Mouse (Mus musculus): ENCODE results near the gene Zfp609.
A peak's percentile ranks its signal among the peaks of the same experiment; 100 is the strongest.
"Not testable (repeated sequence)": the region's sequence is repeated elsewhere in the genome, so short reads cannot be mapped to it uniquely, and the experiment has no call there.

Gene Zfp609

DNA sequence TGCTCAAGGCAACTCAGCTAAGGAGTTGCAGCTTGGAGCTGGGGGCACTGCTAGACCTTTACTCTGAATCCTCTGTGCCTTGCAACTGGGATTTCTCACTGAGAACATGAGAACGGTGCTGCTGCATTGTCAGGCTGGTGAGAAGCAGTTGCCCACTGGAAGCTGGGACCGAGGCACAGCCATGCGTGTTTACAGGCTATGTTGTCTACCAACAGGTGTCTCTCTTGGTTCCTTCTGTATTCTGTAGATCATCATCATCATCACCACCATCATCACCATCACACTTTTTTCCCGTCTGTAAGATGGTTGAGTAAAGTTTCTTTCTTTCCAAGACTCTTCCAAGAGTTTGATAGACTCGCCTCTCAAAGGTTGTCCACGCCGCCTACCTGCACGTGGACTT lies 159.7 kb downstream of the Zfp609 start, which contains the start of gene Oaz2:
TSS of gene Oaz2 (plus strand) at position 301 of the 400 bp plus-strand sequence.
- no peak for DNase-seq

DNA sequence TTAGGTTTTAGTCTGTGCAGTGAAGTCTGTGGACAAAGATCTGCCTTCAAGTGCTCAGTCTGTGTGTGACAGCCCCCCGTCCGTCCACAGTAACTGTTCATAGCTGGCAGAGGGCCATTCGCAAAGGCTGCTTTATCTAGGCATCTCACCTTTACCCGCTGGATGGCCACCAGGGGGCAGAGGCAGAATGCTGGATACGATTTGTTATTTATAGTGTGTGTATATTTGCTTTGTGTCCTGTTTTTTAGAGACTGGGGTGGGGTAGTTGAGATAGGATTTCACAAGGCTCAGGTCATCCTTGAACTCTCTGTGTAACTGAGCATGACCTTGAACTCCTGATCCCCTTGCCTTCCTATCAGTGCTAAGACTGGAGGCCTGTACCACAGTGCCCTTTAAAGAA lies 161.3 kb downstream of the Zfp609 start:
- peak; percentile 80 for DNase-seq

DNA sequence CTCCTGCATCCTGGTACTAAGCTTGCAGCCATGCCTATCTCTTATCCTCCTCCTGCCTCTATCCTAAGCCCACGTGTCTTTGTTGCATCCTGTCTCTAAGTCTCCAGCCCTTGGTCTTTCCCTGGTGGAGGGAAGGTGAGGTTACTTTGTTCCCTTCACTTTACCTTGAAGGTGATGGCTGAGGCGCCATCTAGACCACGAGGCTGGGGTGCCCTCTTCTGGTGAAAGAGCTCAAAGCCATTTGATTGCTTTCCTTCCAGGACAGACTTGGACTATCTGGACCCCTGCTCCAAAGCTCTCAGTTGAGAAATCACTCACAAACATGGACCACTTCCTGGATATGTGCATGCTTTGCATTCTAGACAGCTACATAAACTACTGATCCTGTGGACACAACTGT lies 163.2 kb downstream of the Zfp609 start:
- peak; percentile 77 for DNase-seq

DNA sequence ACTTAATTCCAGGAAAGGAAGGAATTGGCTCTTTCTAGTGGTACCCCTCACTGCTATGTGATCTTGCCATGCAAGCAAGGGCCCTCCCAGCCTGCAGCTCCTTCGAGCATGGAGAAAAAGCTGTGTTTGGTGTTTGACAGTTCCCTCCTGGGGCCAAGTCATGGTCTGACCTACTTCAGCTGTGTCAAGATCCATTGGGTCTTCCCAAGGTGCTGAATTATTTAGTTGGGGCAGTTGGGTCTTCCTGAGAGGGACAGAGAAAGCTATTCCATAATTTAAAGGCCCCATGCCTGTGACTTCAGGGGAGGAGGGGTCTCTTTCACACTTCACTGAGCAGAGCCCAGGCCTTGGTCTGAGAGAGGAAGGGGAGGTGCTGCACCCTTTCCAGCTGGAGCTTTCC lies 165.9 kb downstream of the Zfp609 start:
- no peak for DNase-seq

DNA sequence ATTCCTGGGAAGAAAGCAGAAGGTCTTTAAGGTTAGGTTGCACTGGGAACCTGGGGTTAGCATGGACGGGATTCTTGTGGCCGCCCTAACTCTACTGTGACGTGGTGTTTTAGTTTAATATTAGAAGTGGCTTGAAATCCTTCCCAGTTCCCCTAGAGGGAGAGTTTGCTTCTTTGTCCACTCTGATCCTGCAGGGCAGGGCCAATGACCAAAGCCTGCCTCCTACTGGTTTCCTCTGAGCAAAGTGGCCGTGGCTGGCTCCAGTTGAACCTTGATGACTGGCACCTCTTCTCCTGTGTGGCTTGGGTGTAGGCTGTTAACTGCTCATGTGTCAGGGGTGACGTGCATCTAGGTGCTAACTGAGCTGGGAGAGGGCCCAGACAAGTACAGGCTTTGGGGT lies 166.3 kb downstream of the Zfp609 start:
- peak; percentile 44 for DNase-seq

DNA sequence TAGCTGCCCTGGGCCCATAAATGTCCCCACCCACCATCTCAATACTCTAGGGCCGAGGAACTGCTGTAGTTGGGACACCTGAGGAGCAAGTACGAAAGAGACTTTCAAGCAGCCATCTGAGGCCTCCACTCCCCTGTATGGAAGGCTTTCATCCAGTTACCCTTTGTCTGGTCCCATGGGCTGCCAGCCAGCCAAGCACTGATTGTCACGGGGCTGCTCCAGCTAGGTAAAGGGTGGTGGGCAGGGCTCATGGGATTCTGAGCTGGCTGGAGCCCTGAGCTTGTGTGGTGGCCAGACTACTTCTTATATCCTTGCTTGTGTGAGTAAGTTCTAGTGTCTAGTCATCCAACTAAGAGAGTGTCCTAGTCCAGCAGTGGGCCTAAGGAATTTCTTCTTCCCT lies 170.1 kb downstream of the Zfp609 start:
- no peak for DNase-seq

DNA sequence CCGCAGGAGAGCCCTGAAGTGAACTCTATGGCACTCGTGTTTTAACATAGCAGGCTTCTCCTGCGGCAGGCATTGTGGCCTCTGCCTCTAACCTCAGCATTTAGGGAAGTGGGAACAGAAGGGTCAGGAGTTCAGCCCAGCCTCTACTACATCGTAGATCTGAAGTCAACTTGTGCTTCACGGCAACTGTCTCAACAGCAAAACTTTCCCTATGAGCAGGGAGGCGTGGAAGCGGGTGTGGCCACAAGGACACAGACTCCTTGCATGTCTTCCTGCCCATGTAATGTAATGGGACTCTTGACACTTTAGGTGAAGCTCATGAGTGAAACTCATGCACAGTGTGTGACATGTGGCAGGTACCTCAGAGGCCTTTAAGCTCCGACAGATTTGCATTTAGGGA lies 171.8 kb downstream of the Zfp609 start:
- DNase-seq, result no peak

DNA sequence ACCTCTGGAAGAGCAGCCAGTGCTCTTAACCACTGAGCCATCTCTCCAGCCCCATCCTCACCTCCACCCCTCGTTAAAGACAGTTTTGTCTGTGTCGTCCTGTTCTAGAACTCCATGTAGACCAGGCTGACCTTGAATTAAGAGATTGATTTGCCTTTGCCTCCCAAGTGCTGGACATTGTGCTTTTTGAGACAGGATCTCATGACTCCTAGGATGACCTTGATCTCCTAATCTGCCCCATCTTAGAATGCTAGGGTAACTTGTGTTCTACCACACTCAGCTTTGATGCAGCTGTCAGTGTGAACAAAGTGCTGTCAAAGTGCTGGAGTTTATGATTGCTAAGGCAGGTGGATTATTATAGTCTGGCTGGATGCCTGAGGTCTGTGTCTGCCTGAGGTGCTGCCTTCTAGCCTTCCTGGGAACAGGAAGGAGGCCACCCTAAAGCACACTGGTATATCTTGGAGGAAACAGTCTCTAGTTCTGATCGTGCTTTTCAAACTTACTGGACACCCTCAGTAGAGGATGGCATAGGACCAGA lies 172.6 kb downstream of the Zfp609 start:
- DNase-seq, result no peak

DNA sequence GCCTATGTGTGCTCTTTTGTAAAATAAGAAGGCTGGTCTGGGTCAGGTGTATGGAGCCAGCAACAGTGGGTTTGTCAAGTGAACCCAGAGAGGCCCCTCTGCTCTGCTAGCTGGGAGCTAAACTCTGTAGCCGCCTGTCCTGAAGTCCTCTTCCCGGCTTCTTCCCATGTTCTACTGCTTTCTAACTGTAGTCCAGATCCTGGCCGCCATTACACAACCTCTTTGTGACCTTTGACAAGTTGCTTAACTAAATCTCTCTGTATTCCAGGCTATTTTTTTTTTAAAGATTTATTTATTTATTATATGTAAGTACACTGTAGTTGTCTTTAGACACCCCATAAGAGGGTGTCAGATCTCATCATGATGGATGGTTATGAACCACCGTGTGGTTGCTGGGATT lies 173.6 kb downstream of the Zfp609 start:
- DNase-seq, result no peak

DNA sequence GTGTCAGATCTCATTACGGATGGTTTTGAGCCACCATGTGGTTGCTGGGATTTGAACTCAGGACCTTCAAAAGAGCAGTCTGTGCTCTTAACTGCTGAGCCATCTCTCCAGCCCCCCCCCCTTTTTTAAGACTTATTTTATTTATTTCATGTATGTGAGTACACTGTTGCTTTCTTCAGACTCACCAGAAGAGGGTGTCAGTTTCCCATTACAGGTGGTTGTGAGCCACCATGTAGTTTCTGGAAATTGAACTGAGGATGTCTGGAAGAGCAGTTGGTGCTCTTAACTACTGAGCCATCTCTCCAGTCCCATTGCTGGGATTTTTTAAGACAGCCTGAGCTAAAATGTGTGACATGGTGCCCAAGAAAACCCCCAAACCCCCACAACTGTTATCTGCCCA lies 175.4 kb downstream of the Zfp609 start:
- DNase-seq, result not testable (repeated sequence)

DNA sequence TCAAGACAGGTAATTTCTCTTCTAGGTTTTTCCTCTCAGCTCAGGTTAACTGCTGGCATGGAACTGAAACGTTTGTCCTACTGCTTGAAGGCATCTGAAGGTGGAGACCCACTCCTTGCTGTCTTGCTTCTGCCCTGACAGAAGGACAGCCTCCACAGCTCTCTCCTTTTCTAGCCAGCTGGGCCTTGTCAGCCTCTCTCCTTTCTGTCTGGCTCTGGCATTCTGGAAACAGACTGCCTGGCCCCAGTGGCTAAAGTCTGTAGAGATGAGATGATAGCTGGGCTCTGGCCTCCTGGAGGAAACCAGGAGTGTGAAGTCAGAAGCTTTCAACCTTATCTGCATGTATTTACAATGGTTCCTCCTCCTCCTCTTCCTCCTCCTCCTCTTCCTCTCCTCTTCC lies 177.4 kb downstream of the Zfp609 start:
- no peak for DNase-seq

DNA sequence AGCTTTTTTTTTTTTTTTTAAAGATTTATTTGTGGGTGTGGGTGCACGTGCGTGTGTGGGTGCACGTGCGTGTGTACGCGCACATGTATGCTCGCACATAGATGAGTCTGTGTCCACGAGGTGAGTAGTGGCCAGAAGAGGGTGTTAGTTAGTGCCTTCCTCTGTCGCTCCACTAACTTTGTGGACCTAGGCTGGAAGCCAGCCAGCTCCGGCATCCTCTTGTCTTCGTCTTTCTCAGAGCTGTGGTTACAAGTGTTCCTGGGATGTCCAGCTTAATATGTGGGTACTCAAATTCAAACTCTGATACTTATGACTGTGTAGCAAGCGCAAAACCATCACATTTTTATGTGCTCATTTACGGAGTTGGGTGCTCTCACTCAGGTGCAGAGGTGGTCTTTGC lies 178.6 kb downstream of the Zfp609 start:
- DNase-seq, result no peak

DNA sequence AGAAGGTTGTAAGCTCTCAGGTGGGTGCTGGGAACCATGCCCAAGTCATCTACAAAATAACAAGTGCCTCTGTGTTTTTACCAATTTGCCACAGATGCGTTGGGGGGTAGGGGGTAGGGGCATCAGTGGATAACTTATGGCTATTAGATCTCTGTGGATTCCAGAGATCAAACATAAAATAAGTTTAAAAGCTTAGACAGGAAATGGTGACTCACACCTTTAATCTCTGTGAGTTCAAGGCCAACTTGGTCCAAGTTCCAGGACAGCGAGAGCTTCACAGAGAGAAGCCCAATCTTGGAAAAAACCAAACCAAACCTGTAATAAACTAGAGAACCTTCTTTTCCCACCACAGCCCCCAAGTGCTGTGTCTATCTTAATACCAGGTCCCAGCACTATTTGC lies 180.6 kb downstream of the Zfp609 start:
- no peak for DNase-seq

DNA sequence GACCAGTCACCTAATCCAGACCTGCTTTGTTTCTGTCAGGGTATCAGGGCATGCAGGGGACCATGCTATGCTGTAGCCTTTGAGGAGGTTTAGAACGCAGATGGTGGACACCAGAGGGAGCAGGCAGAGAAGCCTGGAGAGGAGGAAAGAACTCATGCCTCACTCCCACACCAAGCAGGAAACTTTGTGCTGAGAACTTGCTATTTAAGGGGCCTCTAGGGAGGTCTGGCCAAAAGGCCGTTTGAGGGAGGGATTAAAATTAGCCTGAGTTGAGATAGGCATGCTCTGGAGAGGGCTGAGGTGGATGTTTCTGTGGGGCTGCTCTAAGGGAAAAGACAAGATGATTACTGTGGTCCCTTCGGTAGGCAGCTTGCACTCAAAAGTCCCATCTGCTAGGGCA lies 181.4 kb downstream of the Zfp609 start:
- no peak for DNase-seq

DNA sequence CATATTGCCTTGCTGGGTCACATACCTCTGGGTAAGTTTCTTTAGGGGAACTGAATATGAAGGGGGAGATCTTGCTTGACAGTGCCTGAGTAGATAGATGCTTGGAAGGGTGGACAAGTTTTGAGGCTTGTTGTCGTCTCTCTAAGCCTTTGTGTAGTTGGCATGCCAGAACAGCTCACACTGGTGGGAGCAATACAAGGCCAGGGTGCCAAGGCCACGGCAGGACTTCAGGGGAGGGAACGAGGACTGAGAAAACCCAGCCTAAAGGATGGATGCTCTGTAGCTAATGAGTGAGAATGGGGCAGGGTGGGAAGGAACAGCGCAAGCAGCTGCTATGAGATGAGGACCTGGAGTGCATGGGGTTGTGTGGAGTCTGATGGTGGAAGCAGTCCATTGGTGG lies 182.4 kb downstream of the Zfp609 start:
- no peak for DNase-seq

DNA sequence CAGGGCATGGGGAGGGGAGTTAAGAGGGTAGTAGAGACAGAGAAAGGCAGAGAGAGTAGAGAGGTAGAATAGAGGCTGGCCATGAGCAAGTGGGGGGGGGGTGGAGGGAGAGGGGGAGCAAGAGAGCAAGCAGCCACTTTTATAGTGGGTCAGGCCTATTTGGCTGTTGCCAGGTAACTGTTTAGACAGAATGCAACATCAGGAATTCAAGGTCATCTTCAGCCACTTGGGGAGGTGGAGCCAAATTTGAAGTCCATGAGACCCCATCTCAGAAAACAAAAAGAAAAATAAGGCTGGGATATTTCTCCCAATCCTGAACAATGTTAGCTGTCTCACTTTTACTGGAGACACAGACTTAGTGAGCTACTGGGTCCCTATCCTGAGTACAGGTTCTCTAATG lies 184.8 kb downstream of the Zfp609 start:
- DNase-seq, result no peak
